Mouse (Mus musculus) liver, embryonic 16.5 days (tissue): ENCODE measurements around the gene Sorbs1. TPM values are rescaled to one million over a fixed set of nuclear protein-coding genes. Genes with fewer than 3 reads are reported as not detected.

ENCODE experiments used
- ATAC-seq: fragments of 200-750 bp; cut with Nextera tagmentation; 2 replicates; pipeline ENCODE4 v1.8.0; 2017; ENCODE audit warnings: low read depth, mild to moderate bottlenecking, moderate number of reproducible peaks, moderate library complexity
- H3K27ac ChIP-seq: fragments of 300-500 bp; sonication (generic); 2 replicates; pipeline ENCODE4 v1.5.1; 2014; ENCODE audit warnings: mild to moderate bottlenecking, low read length
- H3K27me3 ChIP-seq: fragments of 300-500 bp; sonication (generic); 2 replicates; pipeline ENCODE4 v1.6.1; 2014; ENCODE audit warnings: low read depth, low read length, mixed read lengths; ENCODE audit not compliant: control insufficient read depth, insufficient read depth
- H3K36me3 ChIP-seq: fragments of 300-500 bp; sonication (generic); 2 replicates; pipeline ENCODE4 v1.6.1; 2014; ENCODE audit warnings: mild to moderate bottlenecking; ENCODE audit not compliant: control insufficient read depth, insufficient read depth
- H3K4me1 ChIP-seq: fragments of 300-500 bp; sonication (generic); 2 replicates; pipeline ENCODE4 v1.6.1; 2014; ENCODE audit warnings: low read depth, low read length, mixed read lengths; ENCODE audit not compliant: control insufficient read depth
- H3K4me2 ChIP-seq: fragments of 300-500 bp; sonication (generic); 2 replicates; pipeline ENCODE4 v1.6.1; 2014; ENCODE audit warnings: low read depth, low read length, mixed read lengths
- H3K4me3 ChIP-seq: fragments of 300-500 bp; sonication (generic); 2 replicates; pipeline ENCODE4 v1.5.1; 2014; ENCODE audit warnings: low read depth, mild to moderate bottlenecking, low read length
- H3K9ac ChIP-seq: fragments of 300-500 bp; sonication (generic); 2 replicates; pipeline ENCODE4 v1.6.1; 2014; ENCODE audit warnings: low read depth, low read length
- H3K9me3 ChIP-seq: fragments of 300-500 bp; sonication (generic); replicated peaks from 2 replicates; pipeline ENCODE4 v1.6.1; 2016; ENCODE audit warnings: low read length; ENCODE audit not compliant: control insufficient read depth
- WGBS: fragments of 180-500 bp; shearing (Covaris S2); extraction: QIAGEN DNeasy Blood & Tissue Kit; methylation state at CpG from one replicate; pipeline ENCODE4 v1.1.7; 2014; ENCODE audit not compliant: insufficient replicate concordance; 5-methylcytosine and 5-hydroxymethylcytosine counted together
- polyA plus RNA-seq: library from polyadenylated mRNA; unstranded; fragments of >200 nt; fragmentation: Nextera tagmentation; extraction: Ambion mirVana; gene quantifications from 2 replicates; pipeline ENCODE4 v1.2.1, GENCODE M21; 2015

Gene Sorbs1
- polyA plus RNA-seq, 1 experiment from 2014 or later = 39.6 TPM

- H3K9ac ChIP-seq = no peak overlapping the region
- H3K4me3 ChIP-seq = no peak overlapping the region
- H3K36me3 ChIP-seq = peaks cover 2% of the 10 kb centered on the region; the same call in 1 of the 2 replicates
- no peaks in the 10 kb centered on the region for H3K27me3 ChIP-seq
- H3K9me3 ChIP-seq = no peaks in the 10 kb centered on the region
- no peak overlapping the region for H3K4me2 ChIP-seq
- no peak for ATAC-seq
- no peak overlapping the region for H3K27ac ChIP-seq
- WGBS = 69% methylated on average over 3 of the region's 3 CpGs
- no peaks in the 10 kb centered on the region for H3K4me1 ChIP-seq
Measured at GRCm38 (mm10) chr19:40380656-40381055, 132.9 kb downstream of the Sorbs1 start.

- Histone ChIP-seq H3K9ac (no peak overlapping the region), H3K4me3 (no peak overlapping the region), H3K36me3 (peaks cover 2% of the 10 kb centered on the region; the same call in 1 of the 2 replicates), H3K27ac (no peak overlapping the region), H3K9me3 (no peaks in the 10 kb centered on the region), H3K4me2 (no peak overlapping the region), H3K27me3 (no peaks in the 10 kb centered on the region), H3K4me1 (no peaks in the 10 kb centered on the region)
- no peak for ATAC-seq
- WGBS = 72% methylated on average over 6 of the region's 6 CpGs
Measured at GRCm38 (mm10) chr19:40380005-40380404, 133.6 kb downstream of the Sorbs1 start.

- Histone ChIP-seq H3K9me3 (no peaks in the 10 kb centered on the region), H3K9ac (no peak overlapping the region), H3K4me3 (no peak overlapping the region), H3K4me1 (no peaks in the 10 kb centered on the region), H3K27ac (no peak overlapping the region), H3K4me2 (no peak overlapping the region), H3K27me3 (no peaks in the 10 kb centered on the region), H3K36me3 (peaks cover 2% of the 10 kb centered on the region; the same call in 1 of the 2 replicates)
- ATAC-seq = no peak
- WGBS = 83% methylated on average over 4 of the region's 4 CpGs
Measured at GRCm38 (mm10) chr19:40379081-40379480, 134.5 kb downstream of the Sorbs1 start.

GRCm38 (mm10) chr19:40377632-40378031, 135.9 kb downstream of the Sorbs1 start:
- H3K4me1 ChIP-seq = no peaks in the 10 kb centered on the region
- H3K27me3 ChIP-seq = no peaks in the 10 kb centered on the region
- H3K9ac ChIP-seq = no peak overlapping the region
- H3K4me2 ChIP-seq = no peak overlapping the region
- H3K36me3 ChIP-seq = peaks cover 2% of the 10 kb centered on the region; the same call in 1 of the 2 replicates
- H3K27ac ChIP-seq = no peak overlapping the region
- no peak overlapping the region for H3K4me3 ChIP-seq
- no peak for ATAC-seq
- H3K9me3 ChIP-seq = no peaks in the 10 kb centered on the region
- WGBS = 84% methylated on average over 14 of the region's 14 CpGs

- no peak overlapping the region for H3K9ac ChIP-seq
- no peaks in the 10 kb centered on the region for H3K4me1 ChIP-seq
- H3K4me2 ChIP-seq = no peak overlapping the region
- H3K9me3 ChIP-seq = no peaks in the 10 kb centered on the region
- 82% methylated on average over 21 of the region's 21 CpGs for WGBS
- no peak for ATAC-seq
- no peaks in the 10 kb centered on the region for H3K36me3 ChIP-seq
- H3K27ac ChIP-seq = no peak overlapping the region
- no peak overlapping the region for H3K4me3 ChIP-seq
- H3K27me3 ChIP-seq = no peaks in the 10 kb centered on the region
Measured at GRCm38 (mm10) chr19:40376566-40377281, 136.9 kb downstream of the Sorbs1 start.

GRCm38 (mm10) chr19:40374720-40375119, 138.9 kb downstream of the Sorbs1 start:
- Histone ChIP-seq H3K4me3 (no peak overlapping the region), H3K4me1 (peaks cover 5% of the 10 kb centered on the region), H3K9me3 (no peaks in the 10 kb centered on the region), H3K27me3 (no peaks in the 10 kb centered on the region), H3K36me3 (no peaks in the 10 kb centered on the region), H3K4me2 (no peak overlapping the region), H3K9ac (no peak overlapping the region), H3K27ac (no peak overlapping the region)
- WGBS = 81% methylated on average over 2 of the region's 2 CpGs
- ATAC-seq = no peak

GRCm38 (mm10) chr19:40372679-40373078, 140.9 kb downstream of the Sorbs1 start:
- Histone ChIP-seq H3K9ac (no peak overlapping the region), H3K4me1 (peaks cover 5% of the 10 kb centered on the region), H3K4me2 (no peak overlapping the region), H3K9me3 (no peaks in the 10 kb centered on the region), H3K4me3 (no peak overlapping the region), H3K27ac (no peak overlapping the region), H3K36me3 (no peaks in the 10 kb centered on the region), H3K27me3 (no peaks in the 10 kb centered on the region)
- 84% methylated on average over 5 of the region's 5 CpGs for WGBS
- ATAC-seq = no peak

- H3K9me3 ChIP-seq = no peaks in the 10 kb centered on the region
- H3K9ac ChIP-seq = no peak overlapping the region
- no peak for ATAC-seq
- no peak overlapping the region for H3K4me2 ChIP-seq
- 60% methylated on average over 4 of the region's 4 CpGs for WGBS
- H3K27me3 ChIP-seq = no peaks in the 10 kb centered on the region
- peaks cover 5% of the 10 kb centered on the region for H3K4me1 ChIP-seq
- H3K27ac ChIP-seq = no peak overlapping the region
- H3K36me3 ChIP-seq = no peaks in the 10 kb centered on the region
- H3K4me3 ChIP-seq = no peak overlapping the region
Measured at GRCm38 (mm10) chr19:40371866-40372265, 141.7 kb downstream of the Sorbs1 start.
